Mouse (Mus musculus) midbrain, postnatal 0 days (tissue): Measurements from ENCODE around the gene Garnl3. TPM values are rescaled to one million over a fixed set of nuclear protein-coding genes. Genes with fewer than 3 reads are reported as not detected.

ENCODE experiments used
- ATAC-seq: fragments of 200-750 bp; cut with Nextera tagmentation; 2 replicates; pipeline ENCODE4 v1.8.0; 2017; ENCODE audit warnings: moderate number of reproducible peaks, mild to moderate bottlenecking, moderate TSS enrichment, moderate library complexity; ENCODE audit not compliant: low FRiP score
- DNase-seq: peaks from one replicate; pipeline ENCODE4 v3.0.0-alpha.2; 2015; ENCODE audit warnings: low spot score
- H3K27ac ChIP-seq: fragments of 300-500 bp; sonication (generic); 2 replicates; pipeline ENCODE4 v1.5.1; 2014; ENCODE audit warnings: low read depth, mild to moderate bottlenecking, low read length, mixed read lengths
- H3K27me3 ChIP-seq: fragments of 300-500 bp; sonication (generic); 2 replicates; pipeline ENCODE4 v1.6.1; 2014; ENCODE audit warnings: low read length, control low read depth, mixed read lengths; ENCODE audit not compliant: insufficient read depth
- H3K36me3 ChIP-seq: fragments of 300-500 bp; sonication (generic); 2 replicates; pipeline ENCODE4 v1.6.1; 2014; ENCODE audit warnings: low read length, control low read depth, mixed read lengths; ENCODE audit not compliant: insufficient read depth
- H3K4me1 ChIP-seq: fragments of 300-500 bp; sonication (generic); 2 replicates; pipeline ENCODE4 v1.6.1; 2014; ENCODE audit warnings: mild to moderate bottlenecking, control low read depth, antibody characterized with exemption, low read length, mixed read lengths; ENCODE audit not compliant: insufficient read depth
- H3K4me2 ChIP-seq: fragments of 300-500 bp; sonication (generic); 2 replicates; pipeline ENCODE4 v1.6.1; 2014; ENCODE audit warnings: low read depth, mild to moderate bottlenecking, low read length, mixed read lengths; ENCODE audit not compliant: poor library complexity, severe bottlenecking
- H3K4me3 ChIP-seq: fragments of 300-500 bp; sonication (generic); 2 replicates; pipeline ENCODE4 v1.5.1; 2014; ENCODE audit warnings: low read depth, mild to moderate bottlenecking, low read length, moderate library complexity
- H3K9ac ChIP-seq: fragments of 300-500 bp; sonication (generic); replicated peaks from 2 replicates; pipeline ENCODE4 v1.6.1; 2014; ENCODE audit warnings: mild to moderate bottlenecking, low read length, moderate library complexity, mixed read lengths; ENCODE audit not compliant: poor library complexity, severe bottlenecking
- H3K9me3 ChIP-seq: fragments of 300-500 bp; sonication (generic); 2 replicates; pipeline ENCODE4 v1.6.1; 2016; ENCODE audit warnings: low read length, control low read depth
- CTCF ChIP-seq: IDR thresholded peaks from 2 replicates; pipeline ENCODE4 v1.5.1; 2016; ENCODE audit warnings: antibody characterized with exemption, mild to moderate bottlenecking
- WGBS: fragments of 180-500 bp; shearing (Covaris S2); extraction: QIAGEN DNeasy Blood & Tissue Kit; methylation state at CpG from one replicate; pipeline ENCODE4 v1.1.7; 2014; 5-methylcytosine and 5-hydroxymethylcytosine counted together
- polyA plus RNA-seq: library from polyadenylated mRNA; unstranded; fragments of >200 nt; fragmentation: Nextera tagmentation; extraction: Ambion mirVana; gene quantifications from 2 replicates; pipeline ENCODE4 v1.2.1, GENCODE M21; 2015
- total RNA-seq: library from RNA; depleted of rRNA; stranded (reverse); fragments of >200 nt; gene quantifications from 2 replicates; pipeline ENCODE4 v1.2.3, GENCODE M21; 2014; rRNA removed

Garnl3 gene
- total and polyA plus RNA-seq, 2 experiments from 2014 or later, result 77.1 to 134 TPM

GRCm38 (mm10) chr2:32938741-32939140, 192.7 kb downstream of the Garnl3 start:
- TF ChIP-seq CTCF, result no peak
- Histone ChIP-seq H3K9me3 (no peaks in the 10 kb centered on the region), H3K4me2 (no peak overlapping the region), H3K36me3 (peaks cover 67% of the 10 kb centered on the region), H3K9ac (no peak overlapping the region), H3K4me1 (no peaks in the 10 kb centered on the region), H3K27ac (no peak overlapping the region), H3K27me3 (no peaks in the 10 kb centered on the region), H3K4me3 (no peak overlapping the region)
- no peak for DNase-seq
- WGBS, result 89% methylated on average over 5 of the region's 5 CpGs
- ATAC-seq, result no peak

Other genes starting within 250 kb of the Garnl3 start
- 173 and 196 TPM in 2 replicates for gene Rpl12, start 170.1 kb downstream of the Garnl3 start, total RNA-seq
- 102 and 107 TPM in 2 replicates for gene Rpl12, start 170.1 kb downstream of the Garnl3 start, polyA plus RNA-seq
- gene Lrsam1, start 170.0 kb downstream of the Garnl3 start, total RNA-seq, result 31.4 and 37.3 TPM in 2 replicates
- gene Lrsam1, start 170.0 kb downstream of the Garnl3 start, polyA plus RNA-seq, result 25.3 and 26.2 TPM in 2 replicates
- 34.6 and 36.0 TPM in 2 replicates for gene Slc2a8, start 149.6 kb downstream of the Garnl3 start, total RNA-seq
- gene Slc2a8, start 149.6 kb downstream of the Garnl3 start, polyA plus RNA-seq, result 30.7 and 34.8 TPM in 2 replicates
- gene Angptl2, start 84.4 kb upstream of the Garnl3 start, total RNA-seq, result 16.7 and 16.8 TPM in 2 replicates
- 9.8 TPM in 2 replicates for gene Angptl2, start 84.4 kb upstream of the Garnl3 start, polyA plus RNA-seq
- gene Ralgps1, start 239.8 kb upstream of the Garnl3 start, total RNA-seq, result 74.6 and 88.7 TPM in 2 replicates
- gene Ralgps1, start 239.8 kb upstream of the Garnl3 start, polyA plus RNA-seq, result 26.2 and 26.4 TPM in 2 replicates